Mouse (Mus musculus) T-helper 1 cell (primary cell): Measurements from ENCODE around the gene Atf1.

Experiments
- in situ Hi-C: fragments of 300-600 bp; cut with MboI, MseI; formaldehyde crosslinking; loops from one replicate; pipeline ENCODE4 v1.15.1; 2025; ENCODE audit warnings: high pct_unique_total_duplicates

Atf1 gene

DNA sequence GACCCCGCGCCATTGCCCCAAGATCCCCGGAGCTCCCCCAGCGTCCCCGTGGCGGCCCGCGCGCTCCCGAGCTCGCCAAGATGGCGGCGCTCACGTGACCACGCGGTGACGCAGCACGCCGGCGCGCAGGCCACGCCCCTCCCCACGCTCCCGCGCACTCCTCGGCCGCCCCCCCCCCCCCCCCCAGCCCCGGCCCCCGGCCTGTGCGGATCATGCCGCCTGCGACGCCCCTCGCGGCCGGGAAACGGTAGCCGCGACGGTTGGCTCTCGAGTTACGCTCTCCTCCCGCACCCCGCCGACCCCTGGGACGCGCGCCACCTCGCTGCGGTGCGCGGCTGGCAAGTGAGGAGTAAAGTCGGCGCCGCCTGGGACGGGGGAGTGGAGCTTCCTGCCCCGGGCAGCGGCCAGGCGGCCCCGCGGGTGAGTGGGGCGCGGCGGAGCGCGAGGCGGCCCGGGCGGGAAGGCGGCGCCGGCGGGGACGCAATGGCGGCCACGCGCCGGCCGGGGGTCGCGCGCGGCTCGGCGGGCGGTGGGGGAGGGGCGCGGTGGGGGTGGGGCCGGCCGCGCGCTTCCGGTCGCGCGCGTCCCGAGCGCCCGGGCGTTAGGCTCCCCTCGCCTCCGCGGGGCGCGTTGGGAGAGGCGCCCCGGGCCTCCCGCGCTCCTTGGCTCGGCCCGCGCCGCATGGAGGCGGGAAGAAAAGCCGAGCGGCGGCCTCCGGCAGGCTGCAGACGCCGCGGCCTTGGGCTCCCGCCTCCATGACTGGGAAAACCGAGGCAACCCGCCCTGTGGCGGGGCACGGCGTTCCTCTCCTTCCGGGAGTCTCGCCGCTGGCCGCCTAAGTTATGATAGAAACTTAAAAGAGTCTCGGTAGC is at the start of gene Atf1:
Gene Atf1, plus strand, starts transcription at position 157 of the 872 bp plus-strand sequence.
- in situ Hi-C loops = no loop called here

DNA sequence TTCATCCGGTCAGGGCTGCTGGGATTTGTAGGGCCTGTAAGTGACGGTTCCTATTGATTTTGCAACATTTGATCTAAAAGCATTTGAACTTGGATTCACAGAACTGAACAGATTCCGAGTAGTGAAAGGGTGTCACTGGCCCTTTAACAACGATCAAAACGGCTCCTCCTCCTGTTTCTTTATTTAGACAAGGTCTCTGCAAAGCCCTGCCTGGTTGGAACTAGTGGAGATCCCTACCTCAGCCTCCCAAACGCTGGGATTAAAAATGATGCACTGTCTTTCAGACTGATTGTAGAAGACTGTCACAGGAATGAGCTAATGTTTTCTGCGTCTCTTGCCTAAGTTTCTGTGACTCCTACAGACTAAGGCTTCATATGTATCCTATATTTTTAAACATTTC is 49.1 kb upstream of the Atf1 start:
- in situ Hi-C loops = no loop called here

DNA sequence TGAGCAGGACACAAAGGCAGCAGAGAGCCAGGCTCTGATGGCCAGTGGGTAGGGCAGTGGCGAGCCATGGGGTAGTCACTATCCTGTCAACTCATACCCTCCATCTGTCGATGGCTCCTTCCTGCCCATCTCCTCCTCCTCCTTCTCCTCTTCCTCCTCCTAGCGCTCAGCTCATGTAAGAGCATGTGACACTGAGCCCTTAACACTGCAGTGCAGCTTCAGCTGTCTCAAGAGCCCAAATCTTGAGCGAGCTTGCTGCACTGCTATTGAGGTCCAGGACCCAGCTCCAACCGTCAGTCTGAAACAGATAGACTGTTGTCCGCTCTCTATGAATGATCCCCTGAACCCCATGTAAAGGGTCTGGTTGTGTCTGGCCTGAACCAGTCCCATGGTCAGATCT is 47.9 kb upstream of the Atf1 start:
- in situ Hi-C loops = no loop called here

DNA sequence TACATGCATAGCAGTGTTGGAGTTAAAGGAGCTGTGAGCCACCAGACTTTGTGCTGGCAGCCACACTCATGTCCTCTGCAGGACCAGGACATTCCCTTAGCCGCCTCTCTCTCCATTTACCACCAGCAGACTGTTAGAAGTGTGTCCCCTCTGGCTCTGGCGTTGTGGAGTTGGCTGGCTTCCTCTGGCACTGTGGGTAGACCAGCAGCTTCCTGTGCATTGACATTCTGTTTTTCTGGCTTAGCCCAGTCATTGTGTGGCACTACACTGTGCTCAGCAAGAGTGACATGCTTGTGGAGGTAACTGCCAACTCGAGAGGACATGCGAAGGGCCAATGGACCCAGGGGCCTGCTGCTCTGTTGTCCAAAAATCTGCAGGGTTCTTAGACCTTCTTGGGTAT is 47.4 kb upstream of the Atf1 start:
- in situ Hi-C loops = no loop called here

DNA sequence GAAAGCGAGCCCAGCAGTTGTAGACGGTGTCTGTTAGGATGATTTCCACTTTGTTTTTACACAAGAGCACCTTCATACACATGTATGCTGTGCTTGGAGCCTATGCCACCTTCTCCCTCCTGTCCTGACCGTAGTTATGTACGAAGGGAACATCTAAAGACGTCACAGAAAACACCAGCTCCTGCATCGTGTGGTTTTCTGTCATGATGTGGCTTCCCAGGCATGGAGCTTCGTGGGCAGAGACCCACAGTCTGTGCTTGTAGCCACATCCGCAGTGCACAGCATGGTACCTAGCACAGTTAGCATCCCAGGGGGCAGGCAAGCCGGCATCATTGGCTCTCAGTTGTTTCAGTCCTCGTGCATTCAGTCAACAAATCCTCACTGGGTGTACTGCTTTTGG is 45.8 kb upstream of the Atf1 start:
- in situ Hi-C loops = no loop called here

DNA sequence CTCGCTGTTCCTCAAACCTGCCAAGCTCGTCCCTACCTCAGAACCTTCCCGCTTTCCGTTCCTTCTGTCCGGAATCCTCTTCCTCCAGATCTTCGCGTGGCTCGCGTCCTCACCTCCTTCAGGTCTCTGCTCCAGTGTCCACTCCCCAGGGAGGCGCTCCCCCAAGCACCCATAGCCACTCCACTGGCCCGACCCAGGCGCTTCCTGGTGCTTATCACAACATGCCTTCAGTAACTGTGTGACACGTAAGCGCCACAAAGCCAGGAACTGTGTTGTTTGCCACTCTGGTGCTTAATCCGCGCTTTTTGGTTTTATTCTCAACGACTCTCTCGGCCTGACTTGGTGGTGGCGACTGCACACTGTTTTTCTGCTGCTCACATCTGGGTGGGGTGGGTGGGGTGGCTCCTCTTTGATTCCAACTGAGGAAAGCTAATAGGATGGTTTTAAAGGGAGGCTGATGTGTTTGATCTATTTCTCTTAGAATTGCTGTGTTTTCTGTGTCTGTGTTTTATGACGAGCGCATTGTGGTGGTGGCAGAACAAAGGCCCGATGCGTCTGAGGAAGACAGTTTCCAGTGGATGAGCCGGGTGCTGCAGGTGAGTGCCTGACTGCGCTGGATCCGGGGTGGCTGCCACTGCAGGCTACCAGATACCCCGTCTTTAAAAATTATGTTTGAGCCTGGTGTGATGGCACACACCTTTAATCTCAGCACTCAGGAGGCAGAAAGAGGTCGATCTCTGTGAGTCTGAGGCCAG is 44.9 kb upstream of the Atf1 start:
- in situ Hi-C loops = no loop called here

DNA sequence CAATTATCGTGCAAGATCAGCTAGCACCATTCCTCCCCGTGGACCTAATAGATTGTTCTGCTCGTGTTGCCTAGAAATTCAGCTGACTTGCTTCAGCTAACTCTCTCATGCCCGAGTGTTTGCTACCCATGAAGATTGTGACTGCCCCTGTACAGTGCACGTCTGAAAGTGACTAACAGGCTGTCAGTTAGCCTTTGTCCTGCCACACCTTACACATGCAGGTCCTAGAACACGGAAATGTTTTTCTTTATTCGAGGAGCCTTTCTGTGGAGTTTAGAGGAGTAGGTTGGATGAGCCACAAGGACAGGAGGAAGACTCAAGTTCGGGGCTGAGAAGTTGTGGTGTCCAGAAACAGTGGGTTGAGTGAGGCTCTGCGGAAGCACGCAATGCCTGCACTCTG is 44.1 kb upstream of the Atf1 start:
- in situ Hi-C loops = no loop called here

DNA sequence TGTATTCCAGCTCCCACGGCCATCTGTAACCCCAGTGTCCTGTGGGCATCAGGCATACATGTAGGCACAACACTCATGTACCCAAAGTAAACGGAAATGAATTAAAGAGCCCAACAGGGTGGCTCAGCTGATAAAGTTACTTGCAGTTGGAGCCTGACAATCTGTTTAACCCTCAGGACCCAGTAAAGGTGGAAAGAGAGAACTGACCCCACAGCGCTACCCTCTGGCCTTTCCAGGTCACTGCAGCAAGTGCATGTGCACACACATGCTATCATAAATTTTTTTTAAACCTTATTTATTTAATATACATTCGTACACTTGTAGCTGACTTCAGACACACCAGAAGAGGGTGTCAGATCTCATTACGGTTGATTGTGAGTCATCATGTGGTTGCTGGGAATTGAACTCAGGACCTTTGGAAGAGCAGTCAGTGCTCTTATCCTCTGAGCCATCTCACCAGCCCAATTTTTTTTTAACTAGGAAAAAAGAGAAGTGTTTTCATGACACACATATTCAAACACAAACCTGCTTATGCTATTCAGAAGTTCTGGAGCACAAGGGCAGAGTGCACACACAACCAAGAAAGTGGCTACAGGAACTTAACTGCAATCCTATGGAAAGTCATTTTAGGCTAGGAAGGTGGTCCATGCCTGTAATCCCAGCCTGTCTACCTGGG is 42.7 kb upstream of the Atf1 start:
- in situ Hi-C loops = no loop called here

DNA sequence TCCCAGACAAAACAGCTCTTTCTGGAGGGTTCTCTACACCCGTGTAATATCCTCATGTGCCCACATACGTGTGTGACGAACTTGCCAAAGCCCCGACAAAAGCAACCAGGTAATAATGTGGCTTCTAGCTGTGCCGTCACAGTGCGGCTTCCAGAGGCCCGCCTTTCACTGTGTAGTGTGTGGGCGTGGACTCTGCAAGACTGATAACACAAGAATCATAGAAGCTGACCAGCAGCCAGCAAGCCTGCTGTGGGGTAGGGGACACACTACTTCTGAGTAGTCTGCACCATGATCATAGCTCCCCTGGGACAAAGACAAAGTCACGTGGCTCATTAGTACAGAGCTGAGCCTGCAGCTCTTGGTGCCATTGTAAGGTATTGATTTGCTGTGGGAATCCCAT is 41.4 kb upstream of the Atf1 start:
- in situ Hi-C loops = no loop called here

DNA sequence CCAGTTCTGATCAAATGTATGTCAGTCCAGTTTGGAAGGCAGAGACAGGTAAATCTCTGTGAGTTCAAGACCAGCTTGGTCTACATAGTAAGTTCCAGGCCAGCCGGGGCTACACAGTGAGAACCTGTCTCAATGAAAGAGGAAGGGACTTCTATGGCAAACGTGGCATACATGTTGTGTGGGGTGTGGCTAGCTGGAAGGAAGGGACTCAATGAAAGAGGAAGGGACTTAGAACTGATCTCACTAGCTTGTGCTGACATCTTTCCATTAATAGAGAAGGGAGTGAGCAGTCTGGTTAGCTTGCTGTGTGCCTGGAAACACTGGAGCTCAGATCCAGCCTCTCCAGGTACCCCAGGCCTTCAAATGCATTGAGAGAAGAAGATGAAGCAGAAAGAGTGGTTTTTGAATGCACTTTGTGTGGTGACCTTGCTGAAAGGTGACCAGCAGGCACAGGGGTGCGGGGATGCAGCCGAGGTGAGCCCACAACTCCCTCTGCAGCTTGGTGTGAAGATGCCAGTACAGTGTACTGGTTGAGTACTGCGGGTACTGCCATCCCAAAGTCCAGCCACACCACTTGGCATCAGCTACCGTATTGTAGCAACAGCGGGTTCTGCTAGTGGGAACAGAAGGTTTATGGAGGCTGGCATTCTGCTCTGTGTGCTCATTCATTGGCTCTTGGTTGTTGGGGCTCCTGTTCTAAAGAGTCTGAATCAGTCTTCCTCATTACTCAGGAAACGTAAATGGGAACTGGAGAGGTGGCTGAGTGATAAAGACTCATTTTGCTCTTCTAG is 40.5 kb upstream of the Atf1 start:
- in situ Hi-C loops = no loop called here

DNA sequence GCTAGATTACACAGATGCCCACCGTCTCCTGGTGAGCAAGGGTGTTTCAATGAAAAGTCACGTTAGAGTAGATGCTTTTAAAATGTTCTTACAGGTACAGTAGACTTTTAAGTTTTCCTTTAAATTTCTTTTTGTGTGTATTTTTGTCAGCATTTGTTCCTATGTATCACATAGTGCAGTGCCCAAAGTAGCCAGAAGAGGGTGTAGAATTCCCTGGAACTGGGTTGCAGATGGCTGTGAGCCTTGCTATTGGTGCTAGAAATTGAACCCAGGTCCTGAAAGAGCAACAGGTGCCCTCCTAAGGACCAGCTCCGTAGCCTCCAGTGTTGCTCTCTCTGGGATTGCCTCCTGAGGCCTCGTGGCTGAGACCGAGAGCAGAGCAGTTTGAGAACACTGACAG is 39.1 kb upstream of the Atf1 start:
- in situ Hi-C loops = no loop called here

DNA sequence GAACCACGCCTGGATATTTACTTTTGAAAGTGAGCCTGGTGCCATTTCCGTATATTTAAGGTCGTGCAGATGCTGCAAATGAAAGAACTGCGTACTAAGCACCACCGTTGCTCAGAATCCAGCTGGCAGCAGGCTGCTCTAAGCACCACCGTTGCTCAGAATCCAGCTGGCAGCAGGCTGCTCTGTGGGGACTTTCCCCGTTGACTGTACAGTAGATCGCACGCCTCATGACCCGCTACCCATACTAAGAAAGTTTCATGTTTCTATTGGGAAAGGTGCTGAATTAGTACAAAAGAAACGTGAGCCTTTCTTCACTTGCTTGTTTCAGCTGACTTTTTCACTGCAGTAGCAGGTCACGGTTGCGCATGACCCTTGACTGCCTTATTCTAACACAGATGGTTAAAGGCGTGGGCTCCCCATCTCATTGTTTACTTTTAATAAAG is 38.6 kb upstream of the Atf1 start:
- in situ Hi-C loops = no loop called here

DNA sequence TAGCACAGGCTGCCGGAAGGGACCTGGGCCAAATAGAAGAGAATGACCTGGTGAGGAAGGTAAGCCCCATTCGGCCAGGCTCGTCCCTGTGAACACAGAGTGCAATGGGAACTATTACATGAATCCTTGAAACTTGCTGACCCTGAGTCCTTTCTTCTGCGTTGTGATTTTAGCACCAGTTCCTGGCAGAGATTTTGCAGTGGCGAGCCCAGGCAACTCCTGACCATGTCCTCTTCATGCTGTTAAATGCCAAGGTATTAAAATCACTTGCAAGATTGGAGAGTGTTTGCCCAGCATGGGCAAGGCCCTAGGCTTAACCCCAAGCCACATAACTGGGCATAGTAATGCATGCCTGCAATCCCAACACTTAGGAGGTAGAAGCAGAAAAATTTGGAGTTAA is 37.5 kb upstream of the Atf1 start:
- in situ Hi-C loops = no loop called here

DNA sequence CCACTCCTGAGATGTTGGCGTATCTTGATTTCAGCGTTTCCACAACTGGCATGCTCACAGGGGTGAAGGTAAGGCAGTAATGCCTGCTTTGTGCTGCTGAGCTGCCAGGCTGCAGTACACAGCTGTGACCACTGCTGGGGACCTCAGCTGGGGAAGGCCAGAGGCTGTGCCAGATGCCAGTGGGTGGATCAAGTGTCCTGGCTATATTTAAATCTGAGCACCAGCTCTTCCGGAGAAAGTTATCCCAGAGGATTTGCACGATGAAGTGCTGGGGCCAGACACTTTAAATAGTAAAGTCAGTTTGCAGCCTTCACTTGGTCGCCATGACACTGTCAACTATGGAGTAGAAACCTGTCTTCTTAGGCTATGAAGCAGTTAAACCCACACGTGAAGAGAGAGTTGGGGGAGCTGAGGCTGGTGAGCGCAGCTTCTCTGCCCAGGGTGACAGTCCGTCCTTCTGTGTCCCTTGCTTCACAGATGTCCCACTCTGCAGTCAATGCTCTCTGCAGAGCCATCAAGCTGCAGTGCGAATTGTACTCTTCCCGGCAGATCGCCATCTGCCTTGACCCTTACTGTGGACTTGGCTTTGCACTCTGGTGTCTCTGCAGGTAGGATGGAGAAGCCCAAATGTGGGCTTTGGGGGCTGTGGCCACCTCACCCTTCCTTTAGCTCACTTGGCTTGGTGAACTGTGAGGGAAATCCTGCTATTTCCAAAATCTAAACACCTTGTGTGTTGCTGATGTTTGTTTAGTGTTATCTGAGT is 28.5 kb upstream of the Atf1 start:
- in situ Hi-C loops = no loop called here

DNA sequence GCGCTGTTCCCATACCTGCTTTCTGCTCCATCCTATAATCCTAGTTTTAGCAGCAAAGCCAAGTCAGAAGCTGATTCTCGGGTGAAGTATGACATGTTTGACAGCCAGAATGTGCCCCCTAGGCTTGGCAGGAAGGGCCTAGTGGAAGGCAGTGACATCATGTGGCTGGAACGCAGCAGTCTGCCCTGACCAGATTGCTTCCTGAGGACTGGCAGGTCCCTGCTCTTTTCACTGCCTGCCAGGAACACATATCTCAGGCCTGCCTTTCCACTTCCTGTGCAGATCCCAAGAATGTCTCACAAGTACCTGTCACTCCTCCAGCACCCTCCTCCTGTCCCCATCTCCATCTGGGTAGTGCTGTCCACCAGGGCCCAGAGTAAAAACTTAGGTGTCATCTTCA is 27.8 kb upstream of the Atf1 start:
- in situ Hi-C loops = no loop called here

DNA sequence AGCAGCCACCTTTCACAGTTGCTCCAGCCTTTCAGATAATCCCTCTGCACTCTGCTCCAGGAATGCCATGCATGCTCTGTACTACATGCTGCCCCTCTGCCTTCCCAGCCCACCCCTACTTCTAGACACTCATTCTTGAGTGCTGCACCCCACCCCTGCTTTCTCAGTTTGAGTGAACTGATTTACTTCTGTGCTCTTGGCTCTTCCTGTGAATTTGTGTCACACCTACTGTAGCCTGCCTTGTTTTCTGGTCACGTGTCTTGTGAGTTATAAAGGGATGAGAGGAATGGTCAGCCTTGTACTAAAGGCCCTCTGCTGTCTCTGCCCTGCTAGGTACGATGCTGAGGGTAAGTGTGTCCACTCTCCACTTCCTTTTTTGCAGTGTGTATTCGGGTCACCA is 25.8 kb upstream of the Atf1 start:
- in situ Hi-C loops = no loop called here

DNA sequence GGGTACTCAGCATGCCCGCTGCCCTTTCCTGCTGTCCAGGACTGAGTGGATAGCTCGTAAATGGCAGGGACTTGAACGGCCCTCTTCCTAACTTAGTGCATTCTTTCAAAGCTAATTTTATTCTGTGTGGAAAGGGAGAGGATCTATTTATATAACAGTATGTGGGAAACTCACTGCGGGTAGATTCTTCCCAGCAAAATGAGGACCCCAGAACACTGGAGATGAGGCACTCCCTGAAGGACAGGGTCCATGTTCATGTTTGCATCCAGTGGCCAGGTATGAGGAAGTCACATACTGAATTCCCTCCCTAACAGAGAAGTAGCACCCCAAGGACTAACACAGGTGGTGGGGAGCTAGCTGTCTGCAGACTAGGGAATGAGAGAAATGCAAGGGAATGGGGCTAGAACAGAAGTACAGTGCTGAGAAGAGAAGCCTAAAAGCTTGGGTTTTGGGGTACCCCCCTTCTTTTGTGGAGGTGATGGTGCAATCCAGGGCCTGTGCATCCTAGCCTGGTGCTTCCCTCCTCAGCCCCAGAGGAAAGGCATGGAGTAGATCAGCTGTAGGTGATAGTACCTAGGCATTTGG is 25.1 kb upstream of the Atf1 start:
- in situ Hi-C loops = no loop called here

DNA sequence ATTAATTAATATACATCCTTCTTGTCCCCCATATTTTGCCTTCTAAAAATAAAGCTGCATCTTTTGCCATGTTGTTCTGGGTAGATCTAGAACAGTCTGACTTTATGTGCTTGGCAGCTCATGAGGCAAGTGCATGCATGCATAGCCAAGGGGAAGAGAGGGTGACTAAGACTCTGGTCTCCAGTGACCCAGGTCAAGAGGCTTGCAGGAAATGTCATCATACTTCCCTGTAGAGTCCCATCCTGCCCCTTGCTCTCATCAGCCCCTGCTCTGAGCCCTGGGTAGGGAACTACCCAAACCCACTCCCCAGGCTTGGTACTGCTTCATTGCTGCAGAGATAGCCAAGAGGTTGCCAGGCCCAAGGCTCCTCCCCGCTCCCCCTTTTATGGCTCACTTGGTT is 23.0 kb upstream of the Atf1 start:
- in situ Hi-C loops = no loop called here

DNA sequence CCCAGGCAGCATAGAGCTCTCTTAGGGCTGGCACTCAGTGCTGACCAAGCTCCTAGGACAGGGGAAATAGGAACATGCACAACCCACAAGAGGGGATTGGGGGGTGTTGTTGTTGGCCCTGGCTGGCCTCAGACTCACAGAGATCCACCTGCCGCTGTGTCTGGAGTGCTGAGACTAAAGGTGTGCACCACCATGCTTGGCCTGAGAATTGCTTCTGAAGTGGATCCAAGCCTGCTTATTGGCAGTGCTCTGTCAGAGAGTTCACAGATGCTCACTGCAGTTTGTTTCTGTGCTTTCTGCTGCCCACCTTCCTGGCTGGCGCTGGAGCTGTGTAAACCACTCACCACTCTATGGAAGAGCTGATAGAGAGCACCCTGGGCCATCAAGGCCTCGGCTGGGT is 17.6 kb upstream of the Atf1 start:
- in situ Hi-C loops = no loop called here

DNA sequence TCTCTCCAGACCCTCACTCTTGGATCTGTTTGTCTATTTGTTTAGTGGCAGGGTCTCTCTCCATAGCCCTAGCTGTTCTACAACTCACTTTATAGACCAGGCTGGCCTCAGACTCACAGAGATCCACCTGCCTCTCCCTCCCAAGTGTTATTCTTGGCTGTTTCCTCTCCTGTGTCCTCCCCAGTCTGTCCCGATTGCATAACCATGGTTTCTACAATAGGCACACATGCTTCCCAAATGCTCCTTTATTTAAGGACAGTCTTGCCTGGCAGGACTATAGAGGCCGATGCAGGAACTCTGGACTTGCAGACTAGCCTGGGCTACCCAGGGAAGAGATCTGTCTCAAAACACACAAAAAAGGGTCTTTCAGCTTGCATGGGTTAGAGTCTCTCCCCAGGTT is 14.3 kb upstream of the Atf1 start:
- in situ Hi-C loops = no loop called here

DNA sequence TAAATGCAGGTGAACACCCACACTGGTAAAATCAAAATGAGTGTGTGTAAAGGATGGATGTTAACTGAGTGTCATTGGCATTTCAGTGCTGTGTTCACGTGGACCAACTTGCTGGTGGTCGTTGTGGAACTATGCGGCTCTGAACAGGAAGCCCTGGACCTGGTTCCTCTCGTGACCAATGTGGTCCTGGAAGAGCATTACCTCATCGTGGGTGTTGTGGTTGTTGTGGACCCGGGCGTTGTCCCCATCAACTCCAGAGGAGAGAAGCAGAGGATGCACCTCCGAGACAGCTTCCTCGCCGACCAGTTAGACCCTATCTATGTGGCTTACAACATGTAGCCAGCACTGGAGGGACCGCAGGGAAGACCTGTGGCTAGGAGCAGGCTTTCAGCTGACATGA is 12.5 kb upstream of the Atf1 start:
- in situ Hi-C loops = no loop called here
